ENCODE assay signal across 8 mouse cellular contexts in the genomic region with DNA sequence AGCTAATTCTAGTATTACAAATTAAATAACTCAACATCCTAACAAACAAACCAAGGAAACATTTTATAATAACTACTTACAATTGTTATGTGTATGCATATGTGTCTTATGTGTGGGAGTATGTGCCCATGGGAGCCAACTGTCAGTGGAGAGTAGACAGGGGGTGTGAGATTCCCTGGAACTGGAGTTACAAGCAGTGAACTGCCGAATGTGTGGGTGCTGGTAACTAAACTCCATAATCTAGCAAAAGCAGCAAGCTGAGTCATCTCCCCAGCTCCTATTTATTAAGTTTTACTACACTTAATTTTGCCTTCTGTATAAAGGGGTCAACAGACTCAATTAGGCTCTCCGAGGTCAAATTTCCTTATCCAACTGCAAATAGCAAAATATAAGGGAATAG. TPM values are rescaled to one million over a fixed set of nuclear protein-coding genes. Genes with fewer than 3 reads are reported as not detected.
DNase-seq lines count a peak whose midpoint lies in the region; ATAC-seq and TF ChIP-seq lines count a peak whose summit lies in the region.

No protein-coding gene starts in this region.

- H3K4me1 ChIP-seq in forebrain, embryonic 15.5 days: peaks cover 37% of the 10 kb centered on the region
- H3K4me1 ChIP-seq in liver, embryonic 11.5 days (replicated peaks; ENCODE audit: control insufficient read depth, insufficient read depth, low read length): peaks cover 4% of the 10 kb centered on the region

- TF ChIP-seq CTCF in brain, embryonic 14.5 days (IDR thresholded peaks at IDR 0.05; ENCODE audit: borderline replicate concordance, extremely low read depth, insufficient read depth, insufficient read length): no peak

- no peak for ATAC-seq in forebrain, embryonic 15.5 days (replicated peaks)
- no peak for ATAC-seq in liver, embryonic 11.5 days (replicated peaks; ENCODE audit: low FRiP score)

- peak overlapping the region; percentile 61 for H3K4me2 ChIP-seq in forebrain, embryonic 15.5 days (replicated peaks)
- H3K4me2 ChIP-seq in liver, embryonic 11.5 days: peak overlapping the region; percentile 84

- peak overlapping the region; percentile 97 for H3K9ac ChIP-seq in forebrain, embryonic 15.5 days (replicated peaks)
- no peak overlapping the region for H3K9ac ChIP-seq in liver, embryonic 11.5 days (ENCODE audit: low read depth, low read length)

- no peaks in the 10 kb centered on the region for H3K27me3 ChIP-seq in forebrain, embryonic 15.5 days
- no peaks in the 10 kb centered on the region for H3K27me3 ChIP-seq in liver, embryonic 11.5 days (replicated peaks; ENCODE audit: control insufficient read depth, insufficient read depth, low read length)

- peak overlapping the region; percentile 96 for H3K4me3 ChIP-seq in forebrain, embryonic 15.5 days
- H3K4me3 ChIP-seq in liver, embryonic 11.5 days (ENCODE audit: low read depth, low read length): peak overlapping the region; percentile 87

- intact Hi-C loops in left cerebral cortex, postnatal 14 days (cut with DNase I): no loop called here
- intact Hi-C loops in left cerebral cortex, postnatal 4 days (cut with DNase I): no loop called here

- H3K9me3 ChIP-seq in forebrain, embryonic 15.5 days: no peaks in the 10 kb centered on the region
- H3K9me3 ChIP-seq in liver, embryonic 11.5 days (ENCODE audit: control insufficient read depth, low read length): no peaks in the 10 kb centered on the region

- TF ChIP-seq POLR2A in brain, embryonic 14.5 days (IDR thresholded peaks at IDR 0.05; ENCODE audit: borderline replicate concordance, extremely low read depth, insufficient read depth, insufficient read length, poor library complexity, severe bottlenecking): no peak

- peak; percentile 29 to 43 for DNase-seq in left cerebral cortex, postnatal 14 days (ENCODE audit: low spot score in 2 of 2)
- DNase-seq in left cerebral cortex, postnatal 4 days: no peak
- DNase-seq in brain, embryonic 14.5 days (ENCODE audit: low read depth): peak; percentile 12
- no peak for DNase-seq in liver, embryonic 11.5 days (ENCODE audit: low spot score)
- DNase-seq in thymus, adult 18-20 months: no peak
- DNase-seq in cerebellum, adult 8-10 months: no peak
- no peak for DNase-seq in thymus, postnatal 25 days

- peaks cover 13% of the 10 kb centered on the region for H3K36me3 ChIP-seq in forebrain, embryonic 15.5 days
- H3K36me3 ChIP-seq in liver, embryonic 11.5 days (ENCODE audit: control insufficient read depth, insufficient read depth, low read length): peaks cover 6% of the 10 kb centered on the region; the same call in 1 of the 2 replicates

- WGBS in forebrain, embryonic 15.5 days: 56% methylated on average over 2 of the region's 2 CpGs
- WGBS in liver, embryonic 11.5 days: 53% methylated on average over 2 of the region's 2 CpGs

- H3K27ac ChIP-seq in forebrain, embryonic 15.5 days (replicated peaks): no peak overlapping the region
- no peak overlapping the region for H3K27ac ChIP-seq in liver, embryonic 11.5 days (ENCODE audit: low read depth, low read length)

RNA-seq across cellular contexts. Expression of gene Serinc1, which starts 1.3 kb away (rescaled TPM):
- total RNA-seq in left cerebral cortex, postnatal 14 days (2021): 100 to 1,000 TPM; 964 to 993 TPM
- 100 to 1,000 TPM; 579 to 621 TPM for total RNA-seq in left cerebral cortex, postnatal 4 days (2021)
- 251 and 289 TPM in 2 replicates for polyA plus RNA-seq in brain, embryonic 14.5 days (2012; rRNA removed)
- polyA plus RNA-seq in forebrain, embryonic 15.5 days (2015; fragmentation: Nextera tagmentation; extraction: Ambion mirVana): 361 and 381 TPM in 2 replicates
- 88.8 and 99.7 TPM in 2 replicates for polyA plus RNA-seq in liver, embryonic 11.5 days (2014; fragmentation: Nextera tagmentation; extraction: Ambion mirVana)

RNA-seq across cellular contexts. Expression of gene Hsf2, which starts 44.9 kb away (rescaled TPM):
- 10 to 100 TPM; 33.2 to 34.9 TPM for total RNA-seq in left cerebral cortex, postnatal 14 days (2021)
- 10 to 100 TPM; 47.3 to 50.1 TPM for total RNA-seq in left cerebral cortex, postnatal 4 days (2021)
- 45.3 and 54.0 TPM in 2 replicates for polyA plus RNA-seq in brain, embryonic 14.5 days (2012; rRNA removed)
- polyA plus RNA-seq in forebrain, embryonic 15.5 days (2015; fragmentation: Nextera tagmentation; extraction: Ambion mirVana): 65.8 and 70.8 TPM in 2 replicates
- 19.2 and 19.8 TPM in 2 replicates for polyA plus RNA-seq in liver, embryonic 11.5 days (2014; fragmentation: Nextera tagmentation; extraction: Ambion mirVana)

Comparison
In these comparisons a context has a peak if more than half of its experiments do, and no peak if none do; other contexts are left out.
1. DNase-seq: peak in left cerebral cortex, postnatal 14 days (2 of 2) and brain, embryonic 14.5 days (single experiment); none in left cerebral cortex, postnatal 4 days (single experiment), liver, embryonic 11.5 days (single experiment), thymus, adult 18-20 months (0 of 2), cerebellum, adult 8-10 months (single experiment) and thymus, postnatal 25 days (single experiment).